Mouse (Mus musculus) embryonic fibroblast, embryonic 13.5 days (primary cell): ENCODE results near the gene Dffa. TPM values are rescaled to one million over a fixed set of nuclear protein-coding genes. Genes with fewer than 3 reads are reported as not detected.

Source experiments
- H3K27ac ChIP-seq: 2 replicates; pipeline ENCODE4 v1.5.1; 2012; ENCODE audit warnings: low read length, control low read depth, inconsistent platforms; ENCODE audit not compliant: insufficient read depth
- H3K4me1 ChIP-seq: 2 replicates; pipeline ENCODE4 v1.6.1; 2011; ENCODE audit warnings: low read length; ENCODE audit not compliant: control insufficient read depth, insufficient read depth
- H3K4me3 ChIP-seq: 2 replicates; pipeline ENCODE4 v1.5.1; 2011; ENCODE audit warnings: mild to moderate bottlenecking, control low read depth, low read length; ENCODE audit not compliant: insufficient read depth
- CTCF ChIP-seq: IDR thresholded peaks from 2 replicates; pipeline ENCODE4 v1.5.1; 2011; ENCODE audit warnings: mild to moderate bottlenecking, control low read depth, low read length, moderate library complexity, borderline replicate concordance; ENCODE audit not compliant: insufficient read depth
- POLR2A ChIP-seq: IDR thresholded peaks from 2 replicates; pipeline ENCODE4 v1.6.1; 2011; ENCODE audit warnings: low read depth, mild to moderate bottlenecking, control low read depth, low read length, moderate library complexity
- polyA plus RNA-seq: library from polyadenylated mRNA; stranded (reverse); fragments of >200 nt; gene quantifications from 2 replicates; pipeline ENCODE4 v1.2.4, GENCODE M21; 2011; ENCODE audit warnings: low read depth; ENCODE audit not compliant: missing spikeins, insufficient read length

Dffa gene
- polyA plus RNA-seq, 1 experiment = 12.7 TPM

DNA sequence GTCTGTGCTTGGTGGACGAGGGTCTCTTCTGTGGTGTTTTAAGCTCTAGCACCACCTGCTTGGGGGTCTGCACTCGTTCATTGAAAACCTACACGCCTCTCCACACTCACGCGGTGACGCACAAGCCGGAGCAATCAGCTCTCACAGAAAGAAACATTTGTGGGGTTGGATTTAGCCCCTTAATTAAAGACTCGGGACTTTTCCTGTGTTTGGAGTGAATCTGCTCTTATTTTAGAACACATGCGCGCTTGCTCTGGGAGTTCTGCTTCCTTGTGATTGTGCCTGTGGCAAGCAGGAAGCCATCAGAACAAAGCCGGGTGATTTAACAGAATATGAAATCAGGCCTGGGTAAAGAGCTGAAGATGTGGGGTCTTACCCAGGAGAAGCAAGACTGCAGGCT lies 22.7 kb downstream of the Dffa start, which contains the start of gene Cort:
Cort (minus strand) TSS at position 101 of the 400 bp plus-strand sequence.
- H3K27ac ChIP-seq = no peak within 1 kb of the TSS
- no peak for TF ChIP-seq CTCF
- no peak for TF ChIP-seq POLR2A
- H3K4me1 ChIP-seq = no peaks in the 10 kb centered on the region
- no peak within 1 kb of the TSS for H3K4me3 ChIP-seq

DNA sequence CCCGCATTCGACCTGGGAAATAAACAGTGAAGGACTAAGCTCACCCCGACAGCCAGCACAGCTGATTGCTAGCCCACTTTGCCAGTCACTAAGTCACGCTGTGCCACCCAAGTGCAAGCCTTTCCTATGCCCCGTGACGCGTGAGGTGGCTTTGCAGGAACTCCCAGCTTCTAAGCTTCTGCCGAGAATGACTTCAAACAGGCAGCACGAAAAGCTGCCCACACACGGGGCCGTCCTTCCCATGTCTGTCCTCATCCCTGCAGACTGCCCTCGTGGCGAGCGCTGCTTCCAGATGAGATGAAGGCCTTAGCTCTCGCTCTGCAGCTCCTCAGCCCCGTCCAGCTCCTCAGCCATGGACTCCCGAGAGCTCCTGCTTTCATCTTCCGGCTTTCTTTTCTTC lies 24.5 kb downstream of the Dffa start:
- H3K27ac ChIP-seq = no peak overlapping the region
- no peaks in the 10 kb centered on the region for H3K4me1 ChIP-seq
- TF ChIP-seq CTCF (no peak), POLR2A (no peak)
- H3K4me3 ChIP-seq = no peak overlapping the region

DNA sequence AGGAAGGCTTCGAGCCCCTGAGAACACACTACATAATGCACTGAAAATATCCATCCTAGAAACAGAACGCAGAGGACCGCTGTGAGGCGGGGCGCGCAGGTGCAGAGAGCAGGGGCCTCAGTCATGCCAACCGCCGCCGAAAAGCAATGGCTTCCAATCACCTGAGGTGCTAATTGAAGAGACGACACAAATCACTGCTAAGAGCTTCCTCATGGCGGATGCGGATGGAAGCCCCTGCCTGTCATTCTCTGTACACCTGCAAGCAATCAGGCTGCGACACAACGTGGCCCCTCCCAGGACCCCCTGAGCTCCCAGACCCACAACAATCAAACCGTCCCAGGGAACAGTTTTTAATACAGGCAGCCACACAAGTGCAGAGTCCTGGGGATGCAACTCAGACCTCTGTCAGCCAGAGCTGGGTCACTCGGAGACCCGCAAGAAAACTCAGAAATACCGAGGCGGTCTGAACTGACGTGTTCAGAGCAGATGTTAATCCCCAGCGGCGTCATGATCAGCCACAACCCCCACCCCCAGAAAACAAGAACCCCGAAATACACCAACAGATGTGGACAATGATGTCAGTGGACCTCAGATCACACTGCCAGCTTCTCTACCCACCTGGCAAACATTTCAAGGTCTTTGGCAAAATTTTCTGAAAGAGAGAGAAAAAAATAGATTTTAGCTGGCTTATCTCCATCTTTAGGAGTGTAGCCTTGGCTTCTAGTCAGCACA lies 27.2 kb downstream of the Dffa start:
- H3K4me3 ChIP-seq = no peak overlapping the region
- TF ChIP-seq CTCF (no peak), POLR2A (no peak)

DNA sequence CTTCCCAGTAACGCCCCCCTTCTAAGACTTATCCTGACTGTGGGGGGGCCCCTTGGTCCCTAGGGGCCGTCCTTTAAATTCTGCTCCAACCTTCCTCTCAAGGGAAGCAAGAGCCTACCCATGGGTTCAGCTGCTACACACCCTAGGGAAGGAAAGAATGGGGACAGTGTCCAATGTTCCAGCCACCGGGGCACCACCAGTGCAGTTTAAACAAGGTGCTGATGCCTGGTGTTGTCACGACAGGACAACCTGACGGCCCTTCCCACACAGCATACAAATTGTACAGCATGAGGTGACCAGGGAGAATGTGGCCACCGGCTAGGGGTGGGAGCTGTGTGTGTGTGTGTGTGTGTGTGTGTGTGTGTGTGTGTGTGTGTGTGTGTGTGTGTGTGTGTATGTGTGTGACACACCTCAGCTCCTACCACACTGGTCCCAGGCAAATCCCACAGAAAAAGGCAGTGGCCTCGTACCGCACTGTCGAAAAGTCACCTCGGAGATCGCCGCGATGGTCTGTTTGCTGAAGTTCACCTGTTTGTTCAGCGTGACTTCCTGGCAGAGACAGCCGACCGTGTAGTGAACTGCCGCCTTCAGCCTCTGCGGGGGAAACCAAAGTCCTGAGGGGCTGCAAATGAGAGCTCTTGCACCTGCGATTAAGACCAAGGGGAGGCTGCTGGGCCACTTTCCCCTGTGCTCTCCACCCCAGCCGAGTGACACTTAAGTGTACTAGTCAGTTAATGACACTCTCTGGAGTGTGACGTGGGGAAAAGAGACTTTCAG lies 28.0 kb downstream of the Dffa start:
- TF ChIP-seq POLR2A (no peak), CTCF (no peak)
- Histone ChIP-seq H3K27ac (no peak overlapping the region), H3K4me1 (peaks cover 3% of the 10 kb centered on the region), H3K4me3 (no peak overlapping the region)

More for the DNA sequence above, 27.2 kb downstream of the Dffa start:
- Histone ChIP-seq H3K4me1 (no peaks in the 10 kb centered on the region), H3K27ac (no peak overlapping the region)

DNA sequence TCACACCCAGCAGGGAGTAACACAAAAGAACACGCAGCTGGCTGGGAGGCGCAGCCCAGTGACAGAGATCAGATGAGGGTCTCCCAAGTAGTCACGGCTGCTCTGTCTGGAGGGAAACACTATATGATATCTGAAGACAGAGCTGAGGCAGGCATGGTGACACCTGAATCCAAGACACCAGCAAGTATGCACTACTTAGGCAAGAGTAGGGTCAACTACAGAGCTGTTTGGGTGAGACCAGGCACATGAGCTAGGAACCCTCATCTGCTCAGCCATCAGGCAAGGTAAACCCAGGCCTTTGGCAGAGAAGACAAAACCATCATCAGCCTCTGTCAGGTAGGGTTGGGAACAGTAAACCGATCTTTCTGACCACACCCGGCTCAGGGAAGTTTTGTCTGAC lies 29.4 kb downstream of the Dffa start:
- peaks cover 3% of the 10 kb centered on the region for H3K4me1 ChIP-seq
- no peak overlapping the region for H3K4me3 ChIP-seq
- H3K27ac ChIP-seq = no peak overlapping the region
- TF ChIP-seq CTCF = no peak

DNA sequence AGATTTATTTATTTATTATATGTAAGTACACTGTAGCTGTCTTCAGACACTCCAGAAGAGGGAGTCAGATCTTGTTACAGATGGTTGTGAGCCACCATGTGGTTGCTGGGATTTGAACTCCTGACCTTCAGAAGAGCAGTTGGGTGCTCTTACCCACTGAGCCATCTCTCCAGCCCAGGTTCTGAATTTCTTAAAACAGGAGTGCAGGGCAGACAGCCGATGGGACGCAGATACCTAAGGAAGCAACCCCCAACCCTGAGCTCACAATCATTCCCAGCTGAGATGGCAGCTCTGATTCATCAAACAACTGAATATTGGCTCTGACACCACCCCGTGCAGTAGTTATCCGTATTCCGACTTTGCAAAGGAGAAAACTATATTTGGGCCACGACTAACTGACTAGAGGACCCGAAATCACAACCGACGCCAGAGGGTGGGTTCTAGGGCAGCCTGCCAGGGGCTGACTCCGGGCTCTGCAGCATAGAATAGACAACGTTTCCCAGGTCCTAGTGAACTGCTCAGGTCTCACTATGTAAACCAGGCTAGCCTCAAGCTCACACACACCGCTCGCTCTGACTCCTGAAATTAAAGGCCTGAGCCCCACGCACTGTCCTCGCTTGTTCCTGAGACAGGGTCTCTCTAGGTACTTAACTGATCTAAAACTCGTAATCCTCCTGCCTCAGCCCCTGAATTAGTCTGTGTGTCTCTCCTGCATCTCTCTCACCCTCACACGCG lies 32.3 kb downstream of the Dffa start:
- Histone ChIP-seq H3K4me3 (peak overlapping the region; percentile 52), H3K27ac (no peak overlapping the region), H3K4me1 (peaks cover 3% of the 10 kb centered on the region)
- TF ChIP-seq POLR2A (no peak), CTCF (no peak)

DNA sequence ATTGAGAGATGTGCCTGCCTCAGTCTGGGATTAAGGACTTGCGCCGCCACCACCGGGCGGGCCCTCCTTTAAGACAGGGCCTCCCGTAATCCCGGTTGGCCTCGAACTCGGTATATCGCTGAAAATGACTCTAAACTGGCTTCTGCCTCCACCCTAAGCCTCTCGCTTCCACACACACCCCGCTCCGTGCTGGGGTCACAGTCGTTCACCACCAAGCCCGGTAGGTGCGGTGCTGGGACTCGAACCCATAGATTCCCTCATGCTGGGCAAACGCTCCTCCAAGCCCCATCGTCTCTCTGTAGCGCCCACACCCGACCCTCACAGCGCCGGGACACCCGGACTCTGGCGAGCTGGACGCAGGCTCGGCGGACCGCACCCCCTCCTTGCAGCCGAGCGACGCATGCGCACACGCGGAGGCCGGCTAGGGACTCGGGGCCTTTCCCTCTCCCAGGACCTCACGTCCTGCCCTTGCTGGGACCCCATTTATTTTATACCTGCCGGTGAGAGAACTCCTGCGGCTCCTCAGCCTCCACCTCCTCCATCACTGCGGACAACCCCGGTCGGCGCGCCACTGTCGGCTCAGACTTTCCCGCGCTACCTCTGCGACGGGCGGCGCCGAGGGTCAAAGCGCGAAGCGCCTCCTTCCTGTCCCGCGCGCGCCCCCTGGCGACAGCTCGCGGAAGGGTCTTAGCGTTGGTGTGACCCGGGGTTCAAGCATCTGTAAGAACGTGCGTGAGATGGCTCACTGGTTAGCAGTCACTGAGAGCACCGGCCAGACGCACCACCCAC lies 33.2 kb downstream of the Dffa start, which contains the start of gene Cenps:
Cenps (minus strand) TSS at position 648 of the 789 bp plus-strand sequence.
- peaks cover 3% of the 10 kb centered on the region for H3K4me1 ChIP-seq

DNA sequence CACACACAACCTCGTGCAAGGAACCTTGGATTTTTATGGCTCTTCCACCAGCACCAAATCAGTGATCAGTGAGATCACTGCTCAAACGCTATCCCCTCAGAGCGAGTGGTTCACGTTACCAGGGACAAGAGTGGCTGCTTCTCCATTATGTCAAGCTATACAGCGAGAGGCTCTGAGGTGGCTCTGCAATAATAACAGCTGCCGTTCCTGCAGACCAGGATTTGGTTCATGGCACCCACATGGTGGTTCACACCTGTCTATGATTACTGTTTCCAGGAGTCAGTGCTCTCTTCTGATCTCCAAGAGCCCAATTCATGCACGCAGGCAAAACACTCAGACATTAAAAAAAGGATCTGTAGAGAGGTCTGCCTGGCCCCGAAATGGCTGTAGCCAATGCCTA lies 34.6 kb downstream of the Dffa start:
- H3K27ac ChIP-seq = no peak overlapping the region
- TF ChIP-seq POLR2A (no peak), CTCF (no peak)
- H3K4me3 ChIP-seq = no peak overlapping the region
- peaks cover 3% of the 10 kb centered on the region for H3K4me1 ChIP-seq

More for the DNA sequence above, 33.2 kb downstream of the Dffa start, which contains the start of gene Cenps:
- TF ChIP-seq CTCF = peak; percentile 85
- TF ChIP-seq POLR2A = peak; percentile 63
- Histone ChIP-seq H3K27ac (no peak within 1 kb of the TSS), H3K4me3 (peak within 1 kb of the TSS; percentile 52)

DNA sequence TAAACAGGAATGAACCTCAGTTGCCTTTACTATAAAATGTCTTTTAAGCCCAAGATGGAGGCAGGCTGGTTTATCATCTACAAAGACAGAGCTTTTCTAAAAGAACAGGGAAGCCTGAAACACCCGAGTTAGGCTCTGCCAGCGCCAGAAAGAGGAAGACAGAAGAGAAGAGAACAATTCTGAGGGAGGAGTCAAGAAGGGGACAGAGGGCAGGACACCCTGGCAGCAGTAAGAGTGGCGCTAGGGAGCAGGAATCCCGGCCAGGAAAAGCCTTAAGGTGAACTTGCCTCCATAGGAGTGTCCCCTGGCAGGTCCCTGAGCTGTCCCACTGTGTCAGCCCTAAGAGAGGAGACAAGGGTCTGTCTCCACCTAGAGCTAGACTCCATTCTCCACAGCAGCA lies 39.6 kb downstream of the Dffa start:
- no peak for TF ChIP-seq CTCF
- TF ChIP-seq POLR2A = no peak
- Histone ChIP-seq H3K4me1 (no peaks in the 10 kb centered on the region; the same call in 1 of the 2 replicates), H3K27ac (no peak overlapping the region), H3K4me3 (no peak overlapping the region)
